Mouse (Mus musculus): Measurements from ENCODE around the gene Dot1l. TPM values are rescaled to one million over a fixed set of nuclear protein-coding genes. Genes with fewer than 3 reads are reported as not detected.

Dot1l gene
- polyA plus RNA-seq, 1 experiment from 2014 or later: 22.7 TPM

GRCm38 (mm10) chr10:80832818-80833217 lies 77.8 kb downstream of the Dot1l start:
- Histone ChIP-seq H3K9ac (ENCODE audit: low read length) (no peak overlapping the region), H3K4me3 (ENCODE audit: low read depth, low read length) (no peak overlapping the region), H3K4me1 (replicated peaks; ENCODE audit: control insufficient read depth, insufficient read depth, low read length) (peaks cover 13% of the 10 kb centered on the region; the same call in 1 of the 2 replicates), H3K36me3 (ENCODE audit: control insufficient read depth, insufficient read depth, low read length) (peaks cover 14% of the 10 kb centered on the region), H3K27me3 (replicated peaks; ENCODE audit: control insufficient read depth, insufficient read depth, low read length) (peaks cover 43% of the 10 kb centered on the region), H3K27ac (ENCODE audit: low read depth) (no peak overlapping the region), H3K9me3 (ENCODE audit: control insufficient read depth, low read length) (no peaks in the 10 kb centered on the region), H3K4me2 (ENCODE audit: low read length) (no peak overlapping the region)
- WGBS: 78% methylated on average over 7 of the region's 7 CpGs
- ATAC-seq (replicated peaks; ENCODE audit: low FRiP score, low TSS enrichment, low read depth) (no peak), DNase-seq (ENCODE audit: low spot score) (no peak)

- no peak for DNase-seq (ENCODE audit: low spot score)
Measured at GRCm38 (mm10) chr10:80835617-80836016, 80.6 kb downstream of the Dot1l start.

GRCm38 (mm10) chr10:80836949-80837379 lies 82.0 kb downstream of the Dot1l start:
- Histone ChIP-seq H3K9ac (ENCODE audit: low read length) (no peak overlapping the region), H3K4me1 (replicated peaks; ENCODE audit: control insufficient read depth, insufficient read depth, low read length) (no peaks in the 10 kb centered on the region), H3K36me3 (ENCODE audit: control insufficient read depth, insufficient read depth, low read length) (no peaks in the 10 kb centered on the region), H3K27me3 (replicated peaks; ENCODE audit: control insufficient read depth, insufficient read depth, low read length) (peaks cover 47% of the 10 kb centered on the region), H3K4me2 (ENCODE audit: low read length) (no peak overlapping the region), H3K27ac (ENCODE audit: low read depth) (no peak overlapping the region), H3K9me3 (ENCODE audit: control insufficient read depth, low read length) (no peaks in the 10 kb centered on the region), H3K4me3 (ENCODE audit: low read depth, low read length) (no peak overlapping the region)
- DNase-seq (ENCODE audit: low spot score) (no peak), ATAC-seq (replicated peaks; ENCODE audit: low FRiP score, low TSS enrichment, low read depth) (no peak)
- 45% methylated on average over 7 of the region's 7 CpGs for WGBS

More at GRCm38 (mm10) chr10:80835617-80836016, 80.6 kb downstream of the Dot1l start:
- no peaks in the 10 kb centered on the region for H3K9me3 ChIP-seq (ENCODE audit: control insufficient read depth, low read length)
- H3K4me1 ChIP-seq (replicated peaks; ENCODE audit: control insufficient read depth, insufficient read depth, low read length): peaks cover 8% of the 10 kb centered on the region; the same call in 1 of the 2 replicates
- no peak for ATAC-seq (replicated peaks; ENCODE audit: low FRiP score, low TSS enrichment, low read depth)
- H3K4me2 ChIP-seq (ENCODE audit: low read length): no peak overlapping the region
- no peak overlapping the region for H3K4me3 ChIP-seq (ENCODE audit: low read depth, low read length)
- no peak overlapping the region for H3K27ac ChIP-seq (ENCODE audit: low read depth)
- 49% methylated on average over 30 of the region's 30 CpGs for WGBS
- H3K9ac ChIP-seq (ENCODE audit: low read length): no peak overlapping the region
- H3K27me3 ChIP-seq (replicated peaks; ENCODE audit: control insufficient read depth, insufficient read depth, low read length): peaks cover 43% of the 10 kb centered on the region
- H3K36me3 ChIP-seq (ENCODE audit: control insufficient read depth, insufficient read depth, low read length): no peaks in the 10 kb centered on the region

GRCm38 (mm10) chr10:80837827-80838226 lies 82.8 kb downstream of the Dot1l start:
- WGBS: 18% methylated on average over 2 of the region's 2 CpGs
- H3K9me3 ChIP-seq (ENCODE audit: control insufficient read depth, low read length): no peaks in the 10 kb centered on the region

DNA sequence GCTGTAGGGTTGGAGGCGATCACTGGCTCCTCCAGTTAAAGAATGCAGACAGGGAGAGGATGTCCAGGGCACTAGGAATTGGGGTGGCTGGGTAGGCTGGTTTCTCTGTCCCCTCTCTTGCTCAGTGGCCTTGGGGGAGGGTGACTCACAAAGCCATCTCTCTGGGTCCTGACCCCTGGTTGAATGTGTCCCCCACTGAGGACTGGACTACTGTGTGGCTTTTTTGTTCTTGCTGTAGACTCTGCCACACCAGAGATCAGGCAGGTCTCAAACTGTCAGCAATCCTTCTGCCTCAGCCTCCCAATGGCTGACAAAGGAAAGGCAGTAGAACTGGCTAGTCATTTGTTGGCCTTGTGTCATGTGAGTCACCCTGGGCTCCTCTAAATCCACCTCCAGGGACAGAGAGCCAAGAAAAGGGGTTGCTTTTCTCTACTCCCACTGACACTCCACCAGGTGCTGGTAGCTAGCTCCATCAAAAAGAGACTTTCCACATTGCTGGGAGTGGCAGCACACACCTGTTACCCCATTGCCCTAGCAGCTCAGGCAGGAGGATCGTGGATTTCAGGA lies 83.4 kb downstream of the Dot1l start:
- no peak for ATAC-seq (replicated peaks; ENCODE audit: low FRiP score, low TSS enrichment, low read depth)

More at GRCm38 (mm10) chr10:80837827-80838226, 82.8 kb downstream of the Dot1l start:
- DNase-seq (ENCODE audit: low spot score) (no peak), ATAC-seq (replicated peaks; ENCODE audit: low FRiP score, low TSS enrichment, low read depth) (no peak)
- Histone ChIP-seq H3K27ac (ENCODE audit: low read depth) (no peak overlapping the region), H3K9ac (ENCODE audit: low read length) (no peak overlapping the region), H3K4me3 (ENCODE audit: low read depth, low read length) (no peak overlapping the region), H3K4me1 (replicated peaks; ENCODE audit: control insufficient read depth, insufficient read depth, low read length) (no peaks in the 10 kb centered on the region), H3K36me3 (ENCODE audit: control insufficient read depth, insufficient read depth, low read length) (no peaks in the 10 kb centered on the region), H3K4me2 (ENCODE audit: low read length) (no peak overlapping the region), H3K27me3 (replicated peaks; ENCODE audit: control insufficient read depth, insufficient read depth, low read length) (peaks cover 56% of the 10 kb centered on the region)

DNA sequence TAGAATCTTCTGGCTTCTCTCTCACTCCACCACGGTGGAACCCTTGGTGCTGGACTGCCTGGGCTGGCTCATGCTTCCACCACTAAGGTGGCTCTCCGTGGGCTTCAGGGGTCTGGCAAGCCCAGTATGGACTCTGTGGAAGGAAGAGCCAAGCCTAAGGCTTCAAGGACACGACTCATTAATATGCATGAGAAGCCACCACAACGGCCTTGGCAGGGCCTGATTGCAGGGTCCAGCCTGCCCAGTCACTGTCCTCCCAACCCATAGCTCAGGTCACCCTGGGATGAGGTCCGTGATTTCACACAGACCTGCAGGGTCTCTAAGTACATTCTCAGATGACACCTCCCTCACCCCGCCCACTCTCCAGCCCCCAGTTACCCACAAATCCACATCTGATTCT lies 84.8 kb downstream of the Dot1l start:
- H3K27me3 ChIP-seq (replicated peaks; ENCODE audit: control insufficient read depth, insufficient read depth, low read length): peaks cover 57% of the 10 kb centered on the region
- H3K4me3 ChIP-seq (ENCODE audit: low read depth, low read length): no peak overlapping the region
- H3K9me3 ChIP-seq (ENCODE audit: control insufficient read depth, low read length): no peaks in the 10 kb centered on the region
- DNase-seq (ENCODE audit: low spot score) (no peak), ATAC-seq (replicated peaks; ENCODE audit: low FRiP score, low TSS enrichment, low read depth) (no peak)
- H3K36me3 ChIP-seq (ENCODE audit: control insufficient read depth, insufficient read depth, low read length): no peaks in the 10 kb centered on the region
- H3K4me2 ChIP-seq (ENCODE audit: low read length): no peak overlapping the region
- WGBS: 55% methylated on average over 6 of the region's 6 CpGs
- no peak overlapping the region for H3K9ac ChIP-seq (ENCODE audit: low read length)
- H3K4me1 ChIP-seq (replicated peaks; ENCODE audit: control insufficient read depth, insufficient read depth, low read length): 0 out of 2 replicates have a peak, but pooled peaks cover 4% of the 10 kb centered on the region
- H3K27ac ChIP-seq (ENCODE audit: low read depth): no peak overlapping the region

More for the DNA sequence above, 83.4 kb downstream of the Dot1l start:
- no peaks in the 10 kb centered on the region for H3K9me3 ChIP-seq (ENCODE audit: control insufficient read depth, low read length)
- H3K36me3 ChIP-seq (ENCODE audit: control insufficient read depth, insufficient read depth, low read length): no peaks in the 10 kb centered on the region
- H3K4me3 ChIP-seq (ENCODE audit: low read depth, low read length): no peak overlapping the region
- no peak for DNase-seq (ENCODE audit: low spot score)
- WGBS: 64% methylated on average over 2 of the region's 2 CpGs
- H3K4me1 ChIP-seq (replicated peaks; ENCODE audit: control insufficient read depth, insufficient read depth, low read length): no peaks in the 10 kb centered on the region
- H3K27me3 ChIP-seq (replicated peaks; ENCODE audit: control insufficient read depth, insufficient read depth, low read length): peaks cover 57% of the 10 kb centered on the region
- H3K9ac ChIP-seq (ENCODE audit: low read length): no peak overlapping the region
- H3K27ac ChIP-seq (ENCODE audit: low read depth): no peak overlapping the region
- H3K4me2 ChIP-seq (ENCODE audit: low read length): no peak overlapping the region

DNA sequence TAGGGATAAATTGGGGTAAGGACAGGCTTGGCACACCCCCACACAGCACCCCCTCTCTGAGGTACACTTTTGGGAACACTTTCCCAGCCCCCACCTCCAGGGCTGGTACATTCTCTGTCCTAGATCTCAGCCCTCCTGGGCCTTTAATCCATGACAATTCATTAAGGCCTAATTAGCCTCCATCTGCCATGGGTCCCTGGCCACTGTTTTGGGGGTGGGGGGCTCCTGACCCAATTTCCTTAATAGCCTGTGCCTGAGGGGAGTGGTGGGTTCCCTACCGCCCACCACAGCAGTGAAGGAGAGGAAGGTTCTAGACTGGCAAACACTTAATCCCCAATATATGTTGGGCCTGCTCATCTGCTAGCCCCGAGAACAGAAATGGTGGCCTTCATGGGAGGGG lies 86.7 kb downstream of the Dot1l start:
- 89% methylated on average over 2 of the region's 2 CpGs for WGBS
- Histone ChIP-seq H3K9ac (ENCODE audit: low read length) (no peak overlapping the region), H3K36me3 (ENCODE audit: control insufficient read depth, insufficient read depth, low read length) (no peaks in the 10 kb centered on the region), H3K27me3 (replicated peaks; ENCODE audit: control insufficient read depth, insufficient read depth, low read length) (peaks cover 50% of the 10 kb centered on the region), H3K4me2 (ENCODE audit: low read length) (no peak overlapping the region), H3K9me3 (ENCODE audit: control insufficient read depth, low read length) (no peaks in the 10 kb centered on the region), H3K4me3 (ENCODE audit: low read depth, low read length) (no peak overlapping the region), H3K27ac (ENCODE audit: low read depth) (no peak overlapping the region), H3K4me1 (replicated peaks; ENCODE audit: control insufficient read depth, insufficient read depth, low read length) (0 out of 2 replicates have a peak, but pooled peaks cover 4% of the 10 kb centered on the region)
- ATAC-seq (replicated peaks; ENCODE audit: low FRiP score, low TSS enrichment, low read depth) (no peak), DNase-seq (ENCODE audit: low spot score) (no peak)

- WGBS: 83% methylated on average over 15 of the region's 15 CpGs
- ATAC-seq (replicated peaks; ENCODE audit: low FRiP score, low TSS enrichment, low read depth): no peak
- no peaks in the 10 kb centered on the region for H3K9me3 ChIP-seq (ENCODE audit: control insufficient read depth, low read length)
- no peak overlapping the region for H3K9ac ChIP-seq (ENCODE audit: low read length)
- peaks cover 44% of the 10 kb centered on the region for H3K27me3 ChIP-seq (replicated peaks; ENCODE audit: control insufficient read depth, insufficient read depth, low read length)
- 0 out of 2 replicates have a peak, but pooled peaks cover 4% of the 10 kb centered on the region for H3K4me1 ChIP-seq (replicated peaks; ENCODE audit: control insufficient read depth, insufficient read depth, low read length)
- no peak for DNase-seq (ENCODE audit: low spot score)
- H3K27ac ChIP-seq (ENCODE audit: low read depth): no peak overlapping the region
- no peak overlapping the region for H3K4me3 ChIP-seq (ENCODE audit: low read depth, low read length)
- no peak overlapping the region for H3K4me2 ChIP-seq (ENCODE audit: low read length)
- no peaks in the 10 kb centered on the region for H3K36me3 ChIP-seq (ENCODE audit: control insufficient read depth, insufficient read depth, low read length)
Measured at GRCm38 (mm10) chr10:80842334-80842733, 87.3 kb downstream of the Dot1l start.
